Mouse (Mus musculus): ENCODE measurements around the gene Mageb2.
"Not testable (repeated sequence)": the region's sequence is repeated elsewhere in the genome, so short reads cannot be mapped to it uniquely, and the experiment has no call there.

The Mageb2 gene

GRCm38 (mm10) chrX:91331390-91331789, at the start of gene Mageb2:
Gene Mageb2 (plus strand): TSS chrX:91331690.
- not testable (repeated sequence) for DNase-seq (ENCODE audit: low read depth, low spot score)

DNA sequence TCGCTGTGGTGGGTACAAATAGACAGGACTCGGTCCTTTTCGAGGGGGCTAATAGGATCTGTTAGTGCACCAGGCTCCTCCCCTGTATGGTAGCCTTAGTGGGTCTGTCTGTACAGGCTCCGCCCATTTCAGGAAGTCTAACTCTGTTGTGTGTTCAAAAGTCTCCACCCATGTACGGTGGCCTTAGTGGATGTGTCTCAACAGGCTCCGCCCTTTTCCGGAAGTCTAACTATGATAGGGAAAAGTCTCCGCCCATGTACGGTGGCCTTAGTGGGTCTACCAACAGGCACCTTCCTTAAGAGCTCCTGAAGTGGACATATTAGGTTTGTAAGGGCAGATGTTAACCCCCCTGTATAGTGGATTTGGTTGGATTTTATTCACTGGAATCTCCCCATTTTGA, 18.2 kb upstream of the Mageb2 start:
- DNase-seq (ENCODE audit: low read depth, low spot score): not testable (repeated sequence)

All from ES-CJ7 (cell line).